Mouse (Mus musculus) ES-Bruce4 (cell line): ENCODE data around the gene Adamts7. TPM values are rescaled to one million over a fixed set of nuclear protein-coding genes. Genes with fewer than 3 reads are reported as not detected.

Source experiments
- H3K27ac ChIP-seq: 2 replicates; pipeline ENCODE4 v1.5.1; 2012; ENCODE audit warnings: low read length, inconsistent platforms; ENCODE audit not compliant: insufficient read depth
- H3K27me3 ChIP-seq: 2 replicates; pipeline ENCODE4 v1.6.1; 2012; ENCODE audit warnings: mild to moderate bottlenecking, low read length, inconsistent platforms; ENCODE audit not compliant: control insufficient read depth, poor library complexity, insufficient read depth, severe bottlenecking
- H3K36me3 ChIP-seq: 2 replicates; pipeline ENCODE4 v1.6.1; 2012; ENCODE audit warnings: inconsistent platforms, mild to moderate bottlenecking, low read length, moderate library complexity; ENCODE audit not compliant: control insufficient read depth, poor library complexity, insufficient read depth, severe bottlenecking
- H3K4me1 ChIP-seq: one replicate; pipeline ENCODE4 v1.8.1; 2011; ENCODE audit warnings: low read length; ENCODE audit not compliant: control insufficient read depth, insufficient read depth
- H3K4me3 ChIP-seq: 2 replicates; pipeline ENCODE4 v1.5.1; 2011; ENCODE audit warnings: low read depth, mild to moderate bottlenecking, low read length
- H3K9ac ChIP-seq: 2 replicates; pipeline ENCODE4 v1.6.1; 2012; ENCODE audit warnings: low read depth, mild to moderate bottlenecking, inconsistent platforms; ENCODE audit not compliant: poor library complexity, severe bottlenecking
- H3K9me3 ChIP-seq: replicated peaks from 2 replicates; pipeline ENCODE4 v1.6.1; 2012; ENCODE audit warnings: mild to moderate bottlenecking, low read length, inconsistent platforms; ENCODE audit not compliant: control insufficient read depth, poor library complexity, insufficient read depth, severe bottlenecking
- CTCF ChIP-seq: IDR thresholded peaks from one replicate; pipeline ENCODE4 v1.8.1; 2011; ENCODE audit warnings: low read depth, low read length
- EP300 ChIP-seq: IDR thresholded peaks from 2 replicates; pipeline ENCODE4 v1.6.1; 2011; ENCODE audit warnings: low read depth, low read length; ENCODE audit not compliant: insufficient read depth
- POLR2A ChIP-seq: IDR thresholded peaks from one replicate; pipeline ENCODE4 v1.8.1; 2011; ENCODE audit warnings: low read length; ENCODE audit not compliant: insufficient read depth
- polyA plus RNA-seq: library from polyadenylated mRNA; stranded (reverse); fragments of >200 nt; gene quantifications from 2 replicates; pipeline ENCODE4 v1.2.4, GENCODE M21; 2011; ENCODE audit warnings: low read depth; ENCODE audit not compliant: missing spikeins, insufficient read depth, insufficient read length

Gene Adamts7
- polyA plus RNA-seq, 1 experiment = 4.2 TPM

GRCm38 (mm10) chr9:90145788-90146187 is 17.1 kb upstream of the Adamts7 start:
- TF ChIP-seq CTCF (no peak), EP300 (no peak)
- H3K27me3 ChIP-seq = no peaks in the 10 kb centered on the region

GRCm38 (mm10) chr9:90146869-90147268 is 16.0 kb upstream of the Adamts7 start:
- H3K4me3 ChIP-seq = no peak overlapping the region
- H3K27me3 ChIP-seq = no peaks in the 10 kb centered on the region
- no peak overlapping the region for H3K9ac ChIP-seq
- no peaks in the 10 kb centered on the region for H3K9me3 ChIP-seq
- no peaks in the 10 kb centered on the region for H3K4me1 ChIP-seq
- H3K27ac ChIP-seq = no peak overlapping the region
- TF ChIP-seq POLR2A (no peak), CTCF (no peak), EP300 (no peak)
- no peaks in the 10 kb centered on the region for H3K36me3 ChIP-seq

More at GRCm38 (mm10) chr9:90145788-90146187, 17.1 kb upstream of the Adamts7 start:
- no peak overlapping the region for H3K27ac ChIP-seq
- no peak overlapping the region for H3K9ac ChIP-seq
- H3K36me3 ChIP-seq = no peaks in the 10 kb centered on the region
- no peaks in the 10 kb centered on the region for H3K4me1 ChIP-seq
- no peak overlapping the region for H3K4me3 ChIP-seq
- H3K9me3 ChIP-seq = no peaks in the 10 kb centered on the region

DNA sequence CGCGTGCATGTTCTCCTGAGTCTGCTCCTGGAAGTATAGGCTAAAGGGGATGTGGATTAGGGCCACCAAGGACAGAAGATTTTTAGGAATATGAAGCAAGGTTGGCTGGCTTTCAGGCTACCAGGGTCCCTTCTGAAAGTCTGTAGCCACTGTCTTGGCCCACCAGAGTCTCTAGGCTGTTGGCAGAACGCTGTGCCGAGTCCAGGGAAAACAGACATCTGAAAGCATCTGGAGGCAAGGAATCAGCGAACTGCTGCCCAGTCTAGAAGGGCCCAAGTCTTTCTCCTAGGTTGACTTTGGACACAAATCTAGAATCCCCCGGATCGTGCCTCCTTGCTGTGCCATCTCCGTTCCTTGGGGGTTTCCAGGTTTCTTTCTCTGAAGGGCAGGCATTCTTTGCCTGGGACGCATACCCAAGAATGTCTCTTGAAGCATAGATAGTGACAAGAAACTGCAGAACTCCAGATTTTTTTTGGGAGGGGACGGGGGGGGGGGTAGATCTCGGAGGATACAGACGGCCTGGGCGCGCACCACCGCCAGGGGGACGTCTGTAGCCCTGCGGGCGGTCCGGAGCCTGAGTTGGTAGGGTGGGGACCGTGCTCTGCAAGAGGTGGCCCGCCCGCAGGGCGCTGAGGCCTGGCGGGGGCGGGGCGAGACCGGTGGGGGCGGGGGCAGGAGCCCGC is 485 bp upstream of the Adamts7 start:
- peak overlapping the region; percentile 24 for H3K4me3 ChIP-seq
- no peak overlapping the region for H3K27ac ChIP-seq
- H3K27me3 ChIP-seq = no peaks in the 10 kb centered on the region
- TF ChIP-seq POLR2A = no peak
- TF ChIP-seq CTCF = no peak
- no peak for TF ChIP-seq EP300
- no peaks in the 10 kb centered on the region for H3K4me1 ChIP-seq
- no peaks in the 10 kb centered on the region for H3K36me3 ChIP-seq
- peak overlapping the region; percentile 28 for H3K9ac ChIP-seq
- H3K9me3 ChIP-seq = no peaks in the 10 kb centered on the region

DNA sequence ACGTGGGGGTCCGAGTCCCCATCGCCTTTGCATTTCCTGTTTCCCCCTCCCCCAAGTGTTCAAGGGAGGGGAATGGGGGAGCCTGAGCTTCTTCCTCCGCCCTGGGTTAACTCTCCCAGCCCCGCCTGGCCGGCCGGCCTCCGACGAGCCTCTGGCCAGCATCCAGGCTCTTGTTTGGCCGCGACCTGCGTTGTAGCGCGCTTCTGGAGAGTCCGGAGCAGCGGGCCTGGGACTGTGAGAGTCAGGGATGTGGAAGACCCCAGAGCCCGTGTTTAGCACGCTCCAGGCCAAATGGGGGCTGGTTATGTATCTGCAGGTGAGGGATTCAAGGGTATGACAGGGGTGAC is 853 bp downstream of the Adamts7 start:
- Histone ChIP-seq H3K9ac (peak overlapping the region; percentile 28), H3K4me3 (peak overlapping the region; percentile 68), H3K27ac (no peak overlapping the region), H3K27me3 (no peaks in the 10 kb centered on the region), H3K4me1 (no peaks in the 10 kb centered on the region), H3K36me3 (no peaks in the 10 kb centered on the region), H3K9me3 (no peaks in the 10 kb centered on the region)
- TF ChIP-seq EP300 = no peak
- no peak for TF ChIP-seq CTCF
- TF ChIP-seq POLR2A = no peak

- Histone ChIP-seq H3K9ac (no peak overlapping the region), H3K4me3 (no peak overlapping the region), H3K27me3 (no peaks in the 10 kb centered on the region), H3K27ac (no peak overlapping the region), H3K4me1 (no peaks in the 10 kb centered on the region), H3K36me3 (no peaks in the 10 kb centered on the region), H3K9me3 (no peaks in the 10 kb centered on the region)
- TF ChIP-seq CTCF = no peak
- no peak for TF ChIP-seq EP300
- no peak for TF ChIP-seq POLR2A
Observed at GRCm38 (mm10) chr9:90164670-90165453, 2.0 kb downstream of the Adamts7 start.

DNA sequence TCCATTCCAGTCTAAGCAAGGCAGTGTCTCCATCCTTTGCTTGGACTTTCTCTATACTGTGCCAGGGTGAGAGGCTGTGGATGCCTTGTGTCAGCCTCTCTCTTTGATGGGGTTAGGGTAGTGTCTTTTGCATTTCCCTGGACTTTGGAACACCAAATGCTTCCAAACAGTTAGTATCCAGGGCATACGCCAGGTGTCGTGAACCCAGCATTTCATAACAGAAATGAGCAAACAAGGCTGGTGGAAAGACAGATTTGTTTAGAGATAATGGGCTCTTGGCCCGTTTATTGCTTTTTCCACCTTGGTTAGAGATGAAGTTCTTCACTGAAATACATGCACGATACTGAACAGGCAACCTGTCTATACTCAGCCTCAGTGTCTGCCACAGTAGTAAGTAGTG is 2.7 kb downstream of the Adamts7 start:
- H3K27ac ChIP-seq = no peak overlapping the region
- H3K27me3 ChIP-seq = no peaks in the 10 kb centered on the region
- H3K4me1 ChIP-seq = no peaks in the 10 kb centered on the region
- TF ChIP-seq CTCF (no peak), EP300 (no peak), POLR2A (no peak)
- H3K36me3 ChIP-seq = no peaks in the 10 kb centered on the region
- H3K4me3 ChIP-seq = no peak overlapping the region
- H3K9ac ChIP-seq = no peak overlapping the region
- H3K9me3 ChIP-seq = no peaks in the 10 kb centered on the region
